Mouse (Mus musculus) cerebellum, postnatal 14 days (tissue): ENCODE measurements at regions not wholly inside any gene's neighbourhood (a gene's known extent, or its start where the extent isn't known, plus 50 kb on each side); places are given as distances from the start of the nearest gene placed in this dataset.

Experiments
- DNase-seq, 2 experiments: peaks; one replicate each; pipeline ENCODE4 v3.0.0; 2021; ENCODE audit warnings: mixed read lengths in 2 of 2

GRCm38 (mm10) chr15:24161974-24162373, 1251.6 kb downstream of the Basp1 start:
- DNase-seq = no peak

GRCm38 (mm10) chr15:24157700-24158350, 1255.7 kb downstream of the Basp1 start:
- DNase-seq = peak; percentile 4 to 16

GRCm38 (mm10) chr15:24154291-24154690, 1259.3 kb downstream of the Basp1 start:
- no peak for DNase-seq

GRCm38 (mm10) chr15:24124241-24124640, 1289.3 kb downstream of the Basp1 start:
- no peak for DNase-seq

- no peak for DNase-seq
Observed at GRCm38 (mm10) chr15:24086267-24086666, 1327.3 kb downstream of the Basp1 start.

- no peak for DNase-seq
Observed at GRCm38 (mm10) chr15:24053197-24053596, 1360.4 kb downstream of the Basp1 start.

- DNase-seq = peak in 1 of 2 experiments; percentile 4
Observed at GRCm38 (mm10) chr15:24040847-24041246, 1372.7 kb downstream of the Basp1 start.

GRCm38 (mm10) chr15:24039174-24039573, 1374.4 kb downstream of the Basp1 start:
- peak; percentile 40 to 42 for DNase-seq

- DNase-seq = peak in 1 of 2 experiments; percentile 31
Observed at GRCm38 (mm10) chr15:24022137-24022536, 1391.4 kb downstream of the Basp1 start.

GRCm38 (mm10) chr15:24004711-24005110, 1408.9 kb downstream of the Basp1 start:
- no peak for DNase-seq

- DNase-seq = peak in 1 of 2 experiments; percentile 51
Observed at GRCm38 (mm10) chr15:23979506-23979905, 1430.7 kb downstream of the Cdh18 start.
